Mouse (Mus musculus): ENCODE results near the gene Ctnnb1.

- TF ChIP-seq CTCF (IDR thresholded peaks at IDR 0.05; ENCODE audit: extremely low read depth, insufficient read length, insufficient replicate concordance, low read depth, low read length) (peak; percentile 81; the same call in 1 of the 2 replicates), POLR2A (IDR thresholded peaks at IDR 0.05; ENCODE audit: low read depth, low read length) (no peak)
Observed at GRCm38 (mm10) chr9:120936351-120936750, 7.3 kb downstream of the Ctnnb1 start.
